Mouse (Mus musculus) midbrain, postnatal 0 days (tissue): ENCODE data around the gene Atp6v0a4. TPM values are rescaled to one million over a fixed set of nuclear protein-coding genes. Genes with fewer than 3 reads are reported as not detected.
A peak's percentile ranks its signal among the peaks of the same experiment; 100 is the strongest.

Experiments
- ATAC-seq: fragments of 200-750 bp; cut with Nextera tagmentation; 2 replicates; pipeline ENCODE4 v1.8.0; 2017; ENCODE audit warnings: moderate number of reproducible peaks, mild to moderate bottlenecking, moderate TSS enrichment, moderate library complexity; ENCODE audit not compliant: low FRiP score
- DNase-seq: peaks from one replicate; pipeline ENCODE4 v3.0.0-alpha.2; 2015; ENCODE audit warnings: low spot score
- H3K27ac ChIP-seq: fragments of 300-500 bp; sonication (generic); 2 replicates; pipeline ENCODE4 v1.5.1; 2014; ENCODE audit warnings: low read depth, mild to moderate bottlenecking, low read length, mixed read lengths
- H3K27me3 ChIP-seq: fragments of 300-500 bp; sonication (generic); 2 replicates; pipeline ENCODE4 v1.6.1; 2014; ENCODE audit warnings: low read length, control low read depth, mixed read lengths; ENCODE audit not compliant: insufficient read depth
- H3K36me3 ChIP-seq: fragments of 300-500 bp; sonication (generic); 2 replicates; pipeline ENCODE4 v1.6.1; 2014; ENCODE audit warnings: low read length, control low read depth, mixed read lengths; ENCODE audit not compliant: insufficient read depth
- H3K4me1 ChIP-seq: fragments of 300-500 bp; sonication (generic); 2 replicates; pipeline ENCODE4 v1.6.1; 2014; ENCODE audit warnings: mild to moderate bottlenecking, control low read depth, antibody characterized with exemption, low read length, mixed read lengths; ENCODE audit not compliant: insufficient read depth
- H3K4me2 ChIP-seq: fragments of 300-500 bp; sonication (generic); 2 replicates; pipeline ENCODE4 v1.6.1; 2014; ENCODE audit warnings: low read depth, mild to moderate bottlenecking, low read length, mixed read lengths; ENCODE audit not compliant: poor library complexity, severe bottlenecking
- H3K4me3 ChIP-seq: fragments of 300-500 bp; sonication (generic); 2 replicates; pipeline ENCODE4 v1.5.1; 2014; ENCODE audit warnings: low read depth, mild to moderate bottlenecking, low read length, moderate library complexity
- H3K9ac ChIP-seq: fragments of 300-500 bp; sonication (generic); replicated peaks from 2 replicates; pipeline ENCODE4 v1.6.1; 2014; ENCODE audit warnings: mild to moderate bottlenecking, low read length, moderate library complexity, mixed read lengths; ENCODE audit not compliant: poor library complexity, severe bottlenecking
- H3K9me3 ChIP-seq: fragments of 300-500 bp; sonication (generic); 2 replicates; pipeline ENCODE4 v1.6.1; 2016; ENCODE audit warnings: low read length, control low read depth
- CTCF ChIP-seq: IDR thresholded peaks from 2 replicates; pipeline ENCODE4 v1.5.1; 2016; ENCODE audit warnings: antibody characterized with exemption, mild to moderate bottlenecking
- WGBS: fragments of 180-500 bp; shearing (Covaris S2); extraction: QIAGEN DNeasy Blood & Tissue Kit; methylation state at CpG from one replicate; pipeline ENCODE4 v1.1.7; 2014; 5-methylcytosine and 5-hydroxymethylcytosine counted together
- polyA plus RNA-seq: library from polyadenylated mRNA; unstranded; fragments of >200 nt; fragmentation: Nextera tagmentation; extraction: Ambion mirVana; gene quantifications from 2 replicates; pipeline ENCODE4 v1.2.1, GENCODE M21; 2015
- total RNA-seq: library from RNA; depleted of rRNA; stranded (reverse); fragments of >200 nt; gene quantifications from 2 replicates; pipeline ENCODE4 v1.2.3, GENCODE M21; 2014; rRNA removed

Atp6v0a4 gene
- total and polyA plus RNA-seq, 2 experiments from 2014 or later, result 0.27 to 0.30 TPM

DNA sequence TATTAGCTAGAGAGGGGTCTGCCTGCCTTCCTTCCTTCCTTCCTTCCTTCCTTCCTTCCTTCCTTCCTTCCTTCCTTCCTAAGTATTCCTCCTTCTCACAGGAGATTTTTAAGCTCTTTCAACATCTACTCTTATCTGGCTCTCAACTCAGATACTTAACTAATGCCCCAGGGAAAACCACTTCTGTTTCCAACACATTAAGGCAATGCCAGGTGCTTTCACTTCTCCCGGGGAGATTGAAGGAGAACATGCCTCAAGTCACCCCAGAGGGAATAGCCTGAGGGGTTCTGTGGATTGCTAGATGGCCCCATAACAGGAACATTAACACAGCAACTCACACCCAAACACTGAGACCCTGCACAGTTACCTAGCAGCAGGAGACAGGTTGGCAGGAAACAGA, 96.6 kb downstream of the Atp6v0a4 start:
- no peak for DNase-seq
- no peak for TF ChIP-seq CTCF
- H3K4me2 ChIP-seq, result no peak overlapping the region
- 52% methylated on average over 1 of the region's 1 CpGs for WGBS
- no peak for ATAC-seq
- no peaks in the 10 kb centered on the region for H3K36me3 ChIP-seq
- H3K27me3 ChIP-seq, result no peaks in the 10 kb centered on the region
- H3K27ac ChIP-seq, result no peak overlapping the region
- no peaks in the 10 kb centered on the region for H3K9me3 ChIP-seq
- H3K9ac ChIP-seq, result no peak overlapping the region
- no peak overlapping the region for H3K4me3 ChIP-seq
- H3K4me1 ChIP-seq, result no peaks in the 10 kb centered on the region

GRCm38 (mm10) chr6:38023284-38023683, 101.1 kb downstream of the Atp6v0a4 start:
- Histone ChIP-seq H3K4me2 (no peak overlapping the region), H3K36me3 (no peaks in the 10 kb centered on the region), H3K27ac (no peak overlapping the region), H3K9ac (no peak overlapping the region), H3K4me1 (no peaks in the 10 kb centered on the region), H3K9me3 (no peaks in the 10 kb centered on the region), H3K4me3 (no peak overlapping the region), H3K27me3 (no peaks in the 10 kb centered on the region)
- DNase-seq (no peak), ATAC-seq (no peak)
- TF ChIP-seq CTCF, result no peak
- WGBS, result 56% methylated on average over 7 of the region's 7 CpGs

GRCm38 (mm10) chr6:38021406-38021805, 103.0 kb downstream of the Atp6v0a4 start:
- ATAC-seq (no peak), DNase-seq (no peak)
- TF ChIP-seq CTCF, result no peak
- Histone ChIP-seq H3K9ac (no peak overlapping the region), H3K4me3 (no peak overlapping the region), H3K36me3 (no peaks in the 10 kb centered on the region), H3K27ac (no peak overlapping the region), H3K4me1 (no peaks in the 10 kb centered on the region), H3K4me2 (no peak overlapping the region), H3K27me3 (no peaks in the 10 kb centered on the region), H3K9me3 (no peaks in the 10 kb centered on the region)
- 84% methylated on average over 7 of the region's 7 CpGs for WGBS

- no peak overlapping the region for H3K27ac ChIP-seq
- DNase-seq (no peak), ATAC-seq (no peak)
- no peaks in the 10 kb centered on the region for H3K4me1 ChIP-seq
- no peaks in the 10 kb centered on the region for H3K9me3 ChIP-seq
- H3K4me2 ChIP-seq, result no peak overlapping the region
- no peaks in the 10 kb centered on the region for H3K36me3 ChIP-seq
- TF ChIP-seq CTCF, result no peak
- 70% methylated on average over 2 of the region's 2 CpGs for WGBS
- no peak overlapping the region for H3K4me3 ChIP-seq
- H3K9ac ChIP-seq, result no peak overlapping the region
- no peaks in the 10 kb centered on the region for H3K27me3 ChIP-seq
Observed at GRCm38 (mm10) chr6:38012829-38013228, 111.6 kb downstream of the Atp6v0a4 start.

DNA sequence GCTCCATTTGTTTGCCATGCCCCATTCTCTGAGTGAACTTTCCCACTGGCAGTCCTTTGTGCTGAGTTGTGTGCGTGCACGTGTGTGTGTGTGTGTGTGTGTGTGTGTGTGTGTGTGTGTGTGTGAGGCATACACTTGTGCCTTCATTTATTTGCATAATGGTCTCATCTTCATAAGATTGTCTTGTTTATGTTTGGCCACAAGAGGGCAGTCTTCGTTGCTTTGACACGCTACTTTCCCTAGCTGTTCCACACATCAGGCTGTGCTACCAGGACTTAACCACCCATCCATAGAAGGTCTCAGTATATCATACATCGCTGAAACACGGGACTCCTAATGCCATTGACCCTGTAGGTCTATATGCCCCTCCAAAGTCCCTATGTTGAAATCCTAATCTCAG, 116.9 kb downstream of the Atp6v0a4 start:
- Histone ChIP-seq H3K9ac (no peak overlapping the region), H3K4me1 (no peaks in the 10 kb centered on the region), H3K4me3 (no peak overlapping the region), H3K9me3 (no peaks in the 10 kb centered on the region), H3K27me3 (no peaks in the 10 kb centered on the region), H3K27ac (no peak overlapping the region), H3K4me2 (no peak overlapping the region), H3K36me3 (no peaks in the 10 kb centered on the region)
- ATAC-seq, result no peak
- 10% methylated on average over 6 of the region's 6 CpGs for WGBS
- DNase-seq, result peak; percentile 87
- peak; percentile 86 for TF ChIP-seq CTCF

Other genes starting within 250 kb of the Atp6v0a4 start
- 0.28 and 0.99 TPM in 2 replicates for gene Svopl, start 77.6 kb downstream of the Atp6v0a4 start, total RNA-seq
- gene Svopl, start 77.6 kb downstream of the Atp6v0a4 start, polyA plus RNA-seq, result 0.33 and 0.51 TPM in 2 replicates
- gene Tmem213, start 15.3 kb downstream of the Atp6v0a4 start, total RNA-seq, result not detected in 2 replicates
- 0.26 TPM in 1 of 2 replicates, not detected in the other for gene Tmem213, start 15.3 kb downstream of the Atp6v0a4 start, polyA plus RNA-seq
- gene D630045J12Rik, start 129.4 kb upstream of the Atp6v0a4 start, total RNA-seq, result 40.1 and 42.5 TPM in 2 replicates
- gene D630045J12Rik, start 129.4 kb upstream of the Atp6v0a4 start, polyA plus RNA-seq, result 7.6 and 9.7 TPM in 2 replicates
- 8.1 and 11.0 TPM in 2 replicates for gene Zc3hav1l, start 174.7 kb upstream of the Atp6v0a4 start, total RNA-seq
- gene Zc3hav1l, start 174.7 kb upstream of the Atp6v0a4 start, polyA plus RNA-seq, result 3.6 and 3.7 TPM in 2 replicates
- gene Zc3hav1, start 230.0 kb upstream of the Atp6v0a4 start, total RNA-seq, result 3.5 and 4.5 TPM in 2 replicates
- 2.1 and 2.4 TPM in 2 replicates for gene Zc3hav1, start 230.0 kb upstream of the Atp6v0a4 start, polyA plus RNA-seq